Mouse (Mus musculus) cortical plate, adult 2 months (tissue): ENCODE measurements around the gene Itga9.

ENCODE experiments used
- CTCF ChIP-seq: fragments of 200-500 bp; IDR thresholded peaks from 2 replicates; pipeline ENCODE4 v1.5.1; 2011; ENCODE audit warnings: mild to moderate bottlenecking, control low read depth, low read length; ENCODE audit not compliant: insufficient read depth; ENCODE audit errors: extremely low read depth
- POLR2A ChIP-seq: fragments of 200-500 bp; IDR thresholded peaks from 2 replicates; pipeline ENCODE4 v1.6.1; 2011; ENCODE audit warnings: mild to moderate bottlenecking, low read length, control low read depth; ENCODE audit not compliant: insufficient read depth; ENCODE audit errors: extremely low read depth

- TF ChIP-seq CTCF, result no peak
- TF ChIP-seq POLR2A, result no peak
Observed at GRCm38 (mm10) chr9:118759462-118759861, 153.0 kb downstream of the Itga9 start.
